Mouse (Mus musculus): ENCODE data around the gene Zer1.
A peak's percentile ranks its signal among the peaks of the same experiment; 100 is the strongest.

Gene Zer1

GRCm38 (mm10) chr2:30048101-30048501 lies 76.3 kb downstream of the Zer1 start:
- peak; percentile 28 for DNase-seq

All from lung, postnatal 10 days (tissue).